Mouse (Mus musculus) heart, embryonic 14.5 days (tissue): ENCODE data around the gene Stam2. TPM values are rescaled to one million over a fixed set of nuclear protein-coding genes. Genes with fewer than 3 reads are reported as not detected.

ENCODE experiments used
- ATAC-seq: fragments of 200-750 bp; cut with Nextera tagmentation; 2 replicates; pipeline ENCODE4 v1.8.0; 2017; ENCODE audit warnings: low read depth, moderate TSS enrichment; ENCODE audit not compliant: insufficient number of reproducible peaks, insufficient read depth, low FRiP score
- H3K27ac ChIP-seq, 2 experiments: fragments of 200-500 bp in 1 of 2; fragments of 300-500 bp in 1 of 2; sonication (generic) in 1 of 2; replicated peaks in 1 of 2; 2 replicates each; pipeline ENCODE4 v1.5.1; 2012 to 2014; ENCODE audit warnings: low read depth in 2 of 2, low read length in 2 of 2, control low read depth in 1 of 2, mild to moderate bottlenecking in 1 of 2, mixed read lengths in 1 of 2; ENCODE audit not compliant: control insufficient read depth in 1 of 2, insufficient read depth in 1 of 2
- H3K27me3 ChIP-seq: fragments of 300-500 bp; sonication (generic); 2 replicates; pipeline ENCODE4 v1.6.1; 2014; ENCODE audit warnings: mild to moderate bottlenecking, low read length, control low read depth; ENCODE audit not compliant: control insufficient read depth, insufficient read depth
- H3K36me3 ChIP-seq: fragments of 300-500 bp; sonication (generic); 2 replicates; pipeline ENCODE4 v1.6.1; 2014; ENCODE audit warnings: mild to moderate bottlenecking, control low read depth, low read length, mixed read lengths; ENCODE audit not compliant: control insufficient read depth, insufficient read depth
- H3K4me1 ChIP-seq, 2 experiments: fragments of 200-500 bp in 1 of 2; fragments of 300-500 bp in 1 of 2; sonication (generic) in 1 of 2; 2 replicates each; pipeline ENCODE4 v1.6.1; 2012 to 2014; ENCODE audit warnings: low read length in 2 of 2, control low read depth in 1 of 2, mixed read lengths in 1 of 2; ENCODE audit not compliant: control insufficient read depth in 2 of 2, insufficient read depth in 2 of 2
- H3K4me2 ChIP-seq: fragments of 300-500 bp; sonication (generic); 2 replicates; pipeline ENCODE4 v1.6.1; 2014; ENCODE audit warnings: mild to moderate bottlenecking, low read length
- H3K4me3 ChIP-seq, 2 experiments: fragments of 200-500 bp in 1 of 2; fragments of 300-500 bp in 1 of 2; sonication (generic) in 1 of 2; 2 replicates each; pipeline ENCODE4 v1.5.1; 2012 to 2014; ENCODE audit warnings: low read length in 2 of 2, mild to moderate bottlenecking in 2 of 2, control low read depth in 1 of 2, low read depth in 1 of 2, moderate library complexity in 1 of 2; ENCODE audit not compliant: control insufficient read depth in 1 of 2, insufficient read depth in 1 of 2
- H3K9ac ChIP-seq: fragments of 300-500 bp; sonication (generic); 2 replicates; pipeline ENCODE4 v1.6.1; 2014; ENCODE audit warnings: mild to moderate bottlenecking, low read length
- H3K9me3 ChIP-seq: fragments of 300-500 bp; sonication (generic); 2 replicates; pipeline ENCODE4 v1.6.1; 2016; ENCODE audit warnings: low read length, control low read depth; ENCODE audit not compliant: control insufficient read depth
- WGBS: fragments of 180-500 bp; shearing (Covaris S2); extraction: QIAGEN DNeasy Blood & Tissue Kit; methylation state at CpG from one replicate; pipeline ENCODE4 v1.1.7; 2014; 5-methylcytosine and 5-hydroxymethylcytosine counted together
- polyA plus RNA-seq: library from polyadenylated mRNA; unstranded; fragments of >200 nt; fragmentation: Nextera tagmentation; extraction: Ambion mirVana; gene quantifications from 2 replicates; pipeline ENCODE4 v1.2.1, GENCODE M21; 2014

Gene Stam2
- polyA plus RNA-seq, 1 experiment from 2014 or later = 35.3 TPM

DNA sequence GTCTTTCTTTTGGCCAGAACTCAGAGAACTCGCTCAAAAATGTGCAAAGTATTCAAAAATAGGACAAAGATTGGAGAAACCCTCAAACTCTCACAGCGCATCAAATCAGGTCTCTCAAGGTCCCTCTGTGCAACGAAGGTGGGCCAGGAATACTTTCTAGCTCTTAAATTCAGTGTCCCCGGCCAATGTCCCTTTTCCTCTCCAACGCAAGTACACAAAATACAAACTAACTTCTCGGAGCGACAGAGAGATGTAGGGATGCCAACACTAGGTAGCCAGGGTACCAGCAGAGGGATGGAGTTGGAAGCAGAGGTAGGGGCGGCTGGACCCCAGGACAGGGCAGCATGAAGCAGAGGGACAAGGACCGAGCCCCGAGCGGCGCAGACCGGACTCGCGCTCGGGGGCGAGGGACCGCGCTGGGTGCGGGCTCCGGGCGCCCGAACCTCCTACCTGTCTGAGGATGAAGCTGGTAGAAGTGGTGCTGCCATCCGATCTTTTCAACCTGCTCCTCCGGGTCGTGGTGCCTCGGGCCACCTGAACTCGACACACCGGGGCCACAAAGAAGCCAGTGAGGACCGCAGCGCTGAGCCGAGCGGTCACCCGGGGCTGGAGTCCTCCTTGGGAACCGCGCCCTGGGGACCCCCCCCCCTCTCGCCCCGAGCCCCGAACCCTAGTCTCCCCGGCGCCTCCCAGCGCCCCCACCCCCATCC, 66.6 kb downstream of the Stam2 start:
- H3K4me1 ChIP-seq = peaks cover 11 to 12% of the 10 kb centered on the region in 2 experiments
- no peaks in the 10 kb centered on the region for H3K36me3 ChIP-seq
- H3K27me3 ChIP-seq = peaks cover 18% of the 10 kb centered on the region; the same call in 1 of the 2 replicates
- H3K9me3 ChIP-seq = no peaks in the 10 kb centered on the region
- under 1% methylated on average over 37 of the region's 42 CpGs for WGBS
- H3K27ac ChIP-seq = no peak overlapping the region
- H3K4me2 ChIP-seq = peak overlapping the region; percentile 97
- H3K4me3 ChIP-seq = peak overlapping the region; percentile 78 to 81
- no peak for ATAC-seq
- peak overlapping the region; percentile 78 for H3K9ac ChIP-seq

DNA sequence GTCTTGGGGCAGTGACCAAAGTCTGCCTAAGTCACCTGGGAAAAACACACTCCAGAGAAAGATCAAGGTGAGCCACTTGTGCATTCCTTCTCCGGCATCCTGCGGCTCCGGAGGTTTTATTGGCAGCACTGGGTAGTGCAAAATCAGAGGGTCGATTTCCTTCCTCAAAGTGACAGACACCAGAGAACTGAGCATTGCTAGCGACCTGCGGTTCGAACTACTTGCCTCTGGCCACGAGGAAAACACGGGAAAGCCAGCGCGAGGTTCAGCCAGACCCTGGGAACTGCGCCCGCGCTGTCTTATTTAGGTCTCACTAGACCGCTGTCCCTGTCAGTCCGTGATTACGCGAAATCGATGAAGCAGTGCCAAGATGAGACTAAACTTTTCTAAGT, 67.2 kb downstream of the Stam2 start:
- under 1% methylated on average over 19 of the region's 19 CpGs for WGBS
- H3K9ac ChIP-seq = no peak overlapping the region

DNA sequence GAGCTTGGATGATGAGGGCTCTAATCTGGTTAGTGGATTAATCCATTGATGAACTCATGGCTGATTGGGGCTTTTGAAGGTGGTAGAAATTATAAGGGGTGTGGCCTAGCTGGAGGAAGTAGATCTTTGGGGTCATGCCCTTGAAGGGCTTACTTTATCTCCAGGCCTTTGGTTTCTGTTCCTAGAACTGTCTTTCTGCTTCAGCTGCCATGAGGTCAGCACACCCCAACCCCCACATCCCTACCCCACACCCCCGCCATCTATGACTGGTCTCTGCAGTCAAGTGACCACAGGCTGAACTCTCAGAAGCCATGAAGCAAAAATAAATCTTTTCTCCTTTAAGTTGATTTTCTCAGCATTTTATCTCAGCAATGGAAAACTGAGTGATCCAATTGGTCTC, 68.9 kb downstream of the Stam2 start:
- no peak overlapping the region for H3K4me3 ChIP-seq
- no peaks in the 10 kb centered on the region for H3K9me3 ChIP-seq
- ATAC-seq = no peak
- H3K27me3 ChIP-seq = peaks cover 18% of the 10 kb centered on the region; the same call in 1 of the 2 replicates
- H3K4me1 ChIP-seq = peaks cover 11 to 12% of the 10 kb centered on the region in 2 experiments
- 65% methylated on average over 1 of the region's 1 CpGs for WGBS
- H3K4me2 ChIP-seq = no peak overlapping the region
- no peak overlapping the region for H3K9ac ChIP-seq
- no peaks in the 10 kb centered on the region for H3K36me3 ChIP-seq
- H3K27ac ChIP-seq = no peak overlapping the region

More for the DNA sequence above, 67.2 kb downstream of the Stam2 start:
- Histone ChIP-seq H3K27ac (no peak overlapping the region), H3K36me3 (no peaks in the 10 kb centered on the region), H3K9me3 (no peaks in the 10 kb centered on the region), H3K27me3 (peaks cover 18% of the 10 kb centered on the region; the same call in 1 of the 2 replicates), H3K4me1 (peaks cover 11 to 12% of the 10 kb centered on the region in 2 experiments), H3K4me2 (peak overlapping the region; percentile 97), H3K4me3 (peak overlapping the region; percentile 78 to 81)
- ATAC-seq = no peak

DNA sequence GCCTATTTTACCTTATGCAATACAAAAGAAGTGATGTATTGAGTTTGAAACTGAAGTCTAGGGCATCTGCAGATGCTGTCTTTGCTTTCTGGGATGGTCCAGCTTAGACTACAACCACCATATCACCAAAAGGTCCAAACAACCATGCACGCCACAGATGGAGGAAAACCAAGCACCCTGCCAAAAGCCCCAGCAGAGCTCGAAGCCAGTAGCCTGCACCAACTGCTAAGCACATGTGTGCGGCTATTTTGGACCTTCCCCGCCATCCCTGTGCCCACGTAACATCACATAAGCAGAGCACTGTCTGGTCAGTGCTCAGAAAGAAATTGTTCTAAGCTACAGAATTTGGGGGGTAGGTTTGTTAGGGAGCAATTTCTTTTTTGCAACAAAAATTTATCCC, 71.3 kb downstream of the Stam2 start:
- no peak overlapping the region for H3K9ac ChIP-seq
- 86% methylated on average over 5 of the region's 5 CpGs for WGBS
- H3K9me3 ChIP-seq = no peaks in the 10 kb centered on the region
- no peak overlapping the region for H3K4me2 ChIP-seq
- peaks cover 14% of the 10 kb centered on the region; the same call in 1 of the 2 replicates for H3K27me3 ChIP-seq
- H3K4me1 ChIP-seq = peaks cover 6 to 7% of the 10 kb centered on the region in 2 experiments
- H3K36me3 ChIP-seq = no peaks in the 10 kb centered on the region
- H3K27ac ChIP-seq = no peak overlapping the region
- no peak for ATAC-seq
- no peak overlapping the region for H3K4me3 ChIP-seq

DNA sequence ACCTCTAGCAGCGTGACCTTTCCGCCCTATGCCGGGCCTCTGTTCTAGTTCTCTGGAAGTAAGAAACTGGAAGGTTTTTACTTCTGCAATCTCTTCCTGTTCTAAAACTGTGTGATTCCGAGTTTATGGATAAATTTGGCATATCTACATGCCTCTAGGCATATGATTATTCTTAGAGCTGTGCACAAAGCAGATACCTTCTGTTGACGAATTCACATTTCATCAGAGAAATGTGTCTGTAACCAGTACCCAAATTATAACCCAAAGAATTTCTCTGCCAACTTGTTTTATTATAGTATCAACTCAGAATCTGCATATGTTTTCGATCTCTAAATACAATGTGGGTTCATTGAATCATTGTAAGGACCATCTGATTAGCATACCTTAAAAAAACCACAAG, 73.6 kb downstream of the Stam2 start:
- no peak overlapping the region for H3K4me2 ChIP-seq
- ATAC-seq = no peak
- no peaks in the 10 kb centered on the region for H3K36me3 ChIP-seq
- H3K4me1 ChIP-seq = no peaks in the 10 kb centered on the region
- WGBS = 85% methylated on average over 6 of the region's 6 CpGs
- H3K9me3 ChIP-seq = no peaks in the 10 kb centered on the region
- no peak overlapping the region for H3K27ac ChIP-seq
- H3K4me3 ChIP-seq = no peak overlapping the region
- no peak overlapping the region for H3K9ac ChIP-seq
- H3K27me3 ChIP-seq = 0 out of 2 replicates have a peak, but pooled peaks cover 2% of the 10 kb centered on the region

DNA sequence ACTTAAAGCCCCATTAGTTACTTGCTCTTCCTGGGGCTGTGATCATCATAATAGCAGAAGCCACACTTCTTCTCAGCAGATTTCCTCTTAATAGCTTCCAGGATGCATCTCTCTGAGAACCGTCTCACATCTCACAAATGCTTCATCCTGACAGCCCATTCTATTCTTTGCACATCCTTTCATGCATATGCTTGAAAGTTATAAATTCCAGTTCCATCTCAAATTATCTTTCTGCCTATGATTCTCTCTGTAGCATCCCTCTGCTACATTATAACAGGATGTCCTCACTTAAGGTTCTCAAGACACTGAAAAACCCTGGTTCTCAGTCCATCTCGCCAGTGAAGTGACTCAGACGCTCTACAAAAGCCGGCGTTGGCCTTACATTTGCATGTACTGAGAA, 85.4 kb downstream of the Stam2 start:
- 88% methylated on average over 5 of the region's 5 CpGs for WGBS

DNA sequence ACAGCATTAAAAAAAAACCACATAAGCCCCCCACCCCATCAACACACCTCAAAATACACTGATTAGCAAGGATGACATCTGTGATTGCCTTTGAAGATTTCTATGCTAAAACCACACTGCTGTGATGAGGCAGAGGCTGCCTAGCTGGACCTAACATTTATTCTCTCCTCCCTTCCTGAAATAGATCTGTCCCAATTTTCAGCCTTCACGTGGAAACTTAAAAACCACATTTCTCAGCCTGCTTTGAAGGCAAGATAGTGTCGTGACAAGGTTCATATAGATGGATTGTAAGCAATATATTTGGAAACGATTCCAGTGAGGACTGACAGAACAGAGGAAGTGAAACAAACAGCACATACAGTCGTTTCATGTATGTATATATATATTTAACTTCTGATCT, 87.5 kb downstream of the Stam2 start:
- no peaks in the 10 kb centered on the region for H3K27me3 ChIP-seq
- 67% methylated on average over 4 of the region's 4 CpGs for WGBS
- no peak overlapping the region for H3K27ac ChIP-seq
- H3K9me3 ChIP-seq = no peaks in the 10 kb centered on the region
- no peak overlapping the region for H3K4me3 ChIP-seq
- H3K36me3 ChIP-seq = no peaks in the 10 kb centered on the region
- H3K9ac ChIP-seq = no peak overlapping the region
- ATAC-seq = no peak
- no peaks in the 10 kb centered on the region for H3K4me1 ChIP-seq
- H3K4me2 ChIP-seq = no peak overlapping the region

More for the DNA sequence above, 85.4 kb downstream of the Stam2 start:
- no peaks in the 10 kb centered on the region for H3K4me1 ChIP-seq
- H3K9ac ChIP-seq = no peak overlapping the region
- H3K4me2 ChIP-seq = no peak overlapping the region
- no peaks in the 10 kb centered on the region for H3K36me3 ChIP-seq
- no peaks in the 10 kb centered on the region for H3K9me3 ChIP-seq
- no peak for ATAC-seq
- no peaks in the 10 kb centered on the region for H3K27me3 ChIP-seq
- H3K27ac ChIP-seq = no peak overlapping the region
- no peak overlapping the region for H3K4me3 ChIP-seq

DNA sequence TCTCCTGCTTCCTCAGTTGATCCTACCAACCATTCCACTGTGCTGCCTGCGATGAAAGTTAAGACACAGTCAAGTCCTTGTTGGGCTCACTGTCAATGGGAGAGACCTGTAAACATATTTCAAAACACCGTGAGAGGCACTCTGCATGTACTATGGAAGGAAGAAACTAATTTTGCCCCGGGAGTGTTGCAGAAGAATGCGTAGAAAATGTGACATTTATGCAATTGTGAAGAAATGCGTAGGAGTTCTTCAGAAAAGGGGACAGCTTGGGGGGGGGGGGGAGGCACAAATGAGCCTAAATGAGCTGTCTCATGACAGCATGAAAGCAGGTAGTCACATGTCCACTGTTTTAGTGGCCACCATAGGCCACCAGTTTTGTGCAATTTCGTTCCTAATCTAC, 90.5 kb downstream of the Stam2 start:
- no peak overlapping the region for H3K9ac ChIP-seq

More for the DNA sequence above, 90.5 kb downstream of the Stam2 start:
- Histone ChIP-seq H3K4me1 (peaks cover 3 to 6% of the 10 kb centered on the region in 2 experiments; a peak in 3 of 4 replicates), H3K36me3 (no peaks in the 10 kb centered on the region), H3K27me3 (no peaks in the 10 kb centered on the region), H3K9me3 (no peaks in the 10 kb centered on the region), H3K27ac (no peak overlapping the region), H3K4me3 (no peak overlapping the region), H3K4me2 (no peak overlapping the region)
- no peak for ATAC-seq
- WGBS = 83% methylated on average over 6 of the region's 6 CpGs
